Mouse (Mus musculus) MEL (cell line): ENCODE measurements around the gene Ctu2. TPM values are rescaled to one million over a fixed set of nuclear protein-coding genes. Genes with fewer than 3 reads are reported as not detected.

Experiments used
- DNase-seq: peaks from one replicate; pipeline ENCODE4 v3.0.0; 2011; ENCODE audit warnings: low read depth, low spot score
- H3K27ac ChIP-seq: 2 replicates; pipeline ENCODE4 v1.5.1; 2012; ENCODE audit warnings: low read depth, mild to moderate bottlenecking, control low read depth, low read length, moderate library complexity; ENCODE audit not compliant: control insufficient read depth
- H3K27me3 ChIP-seq, 2 experiments: fragments of 150-350 bp in 1 of 2; sonication (generic) in 1 of 2; 2 replicates each; pipeline ENCODE4 v1.6.1; 2012; ENCODE audit warnings: low read length in 2 of 2, mild to moderate bottlenecking in 2 of 2, improper control_type of control experiment in 1 of 2, moderate library complexity in 1 of 2; ENCODE audit not compliant: insufficient read depth in 2 of 2, control insufficient read depth in 1 of 2
- H3K36me3 ChIP-seq, 2 experiments: 2 replicates each; pipeline ENCODE4 v1.6.1; 2012 to 2014; ENCODE audit warnings: low read length in 2 of 2, improper control_type of control experiment in 1 of 2, inconsistent platforms in 1 of 2, mild to moderate bottlenecking in 1 of 2; ENCODE audit not compliant: insufficient read depth in 2 of 2, control insufficient read depth in 1 of 2
- H3K4me1 ChIP-seq, 2 experiments: fragments of 150-350 bp in 1 of 2; sonication (generic) in 1 of 2; 2 replicates each; pipeline ENCODE4 v1.6.1; 2012; ENCODE audit warnings: low read length in 2 of 2, improper control_type of control experiment in 1 of 2, mild to moderate bottlenecking in 1 of 2; ENCODE audit not compliant: insufficient read depth in 2 of 2, control insufficient read depth in 1 of 2
- H3K4me3 ChIP-seq, 2 experiments: fragments of 150-350 bp in 1 of 2; sonication (generic) in 1 of 2; 2 replicates each; pipeline ENCODE4 v1.5.1; 2012; ENCODE audit warnings: low read depth in 2 of 2, low read length in 2 of 2, mild to moderate bottlenecking in 2 of 2, moderate library complexity in 2 of 2, control low read depth in 1 of 2, improper control_type of control experiment in 1 of 2; ENCODE audit not compliant: control insufficient read depth in 1 of 2, insufficient read depth in 1 of 2
- H3K79me2 ChIP-seq: 2 replicates; pipeline ENCODE4 v1.6.1; 2012; ENCODE audit warnings: mild to moderate bottlenecking, low read length, moderate library complexity; ENCODE audit not compliant: control insufficient read depth, poor library complexity, insufficient read depth
- H3K9ac ChIP-seq: 2 replicates; pipeline ENCODE4 v1.6.1; 2012; ENCODE audit warnings: low read depth, mild to moderate bottlenecking, control low read depth, low read length, moderate library complexity; ENCODE audit not compliant: control insufficient read depth, poor library complexity, severe bottlenecking
- H3K9me3 ChIP-seq: fragments of 150-350 bp; sonication (generic); replicated peaks from 2 replicates; pipeline ENCODE4 v1.6.1; 2012; ENCODE audit warnings: mild to moderate bottlenecking, low read length, improper control_type of control experiment, moderate library complexity; ENCODE audit not compliant: insufficient read depth
- BHLHE40 ChIP-seq: IDR thresholded peaks from 2 replicates; pipeline ENCODE4 v1.6.1; 2012; ENCODE audit warnings: low read depth, mild to moderate bottlenecking, inconsistent platforms, low read length, improper control_type of control experiment, borderline replicate concordance
- E2F4 ChIP-seq: IDR thresholded peaks from 2 replicates; pipeline ENCODE4 v1.6.1; 2011; ENCODE audit warnings: low read depth, low read length, improper control_type of control experiment, borderline replicate concordance
- ELF1 ChIP-seq: IDR thresholded peaks from 2 replicates; pipeline ENCODE4 v1.6.1; 2014; ENCODE audit warnings: low read depth, mild to moderate bottlenecking, inconsistent platforms, low read length, improper control_type of control experiment, moderate library complexity
- ETS1 ChIP-seq: IDR thresholded peaks from 2 replicates; pipeline ENCODE4 v1.6.1; 2012; ENCODE audit warnings: low read depth, mild to moderate bottlenecking, inconsistent platforms, low read length, improper control_type of control experiment, moderate library complexity
- MAFK ChIP-seq: IDR thresholded peaks from 2 replicates; pipeline ENCODE4 v1.6.1; 2011; ENCODE audit warnings: low read depth, mild to moderate bottlenecking, low read length, improper control_type of control experiment, borderline replicate concordance
- MAZ ChIP-seq: IDR thresholded peaks from 2 replicates; pipeline ENCODE4 v1.6.1; 2012; ENCODE audit warnings: low read depth, mild to moderate bottlenecking, inconsistent platforms, low read length, improper control_type of control experiment
- MXI1 ChIP-seq: IDR thresholded peaks from 2 replicates; pipeline ENCODE4 v1.6.1; 2011; ENCODE audit warnings: mild to moderate bottlenecking, low read depth, low read length, improper control_type of control experiment
- MYC ChIP-seq: IDR thresholded peaks from 2 replicates; pipeline ENCODE4 v1.6.1; 2011; ENCODE audit warnings: low read depth, mild to moderate bottlenecking, low read length, improper control_type of control experiment, moderate library complexity
- NELFE ChIP-seq: IDR thresholded peaks from 2 replicates; pipeline ENCODE4 v1.6.1; 2011; ENCODE audit warnings: low read depth, low read length, improper control_type of control experiment
- NRF1 ChIP-seq: IDR thresholded peaks from 2 replicates; pipeline ENCODE4 v1.6.1; 2014; ENCODE audit warnings: low read depth, mild to moderate bottlenecking, inconsistent platforms, low read length, improper control_type of control experiment, moderate library complexity; ENCODE audit not compliant: poor library complexity, insufficient read depth, severe bottlenecking
- POLR2A ChIP-seq, 2 experiments: IDR thresholded peaks; 2 replicates each; pipeline ENCODE4 v1.6.1; 2011 to 2012; ENCODE audit warnings: low read length in 2 of 2, mild to moderate bottlenecking in 2 of 2, control low read depth in 1 of 2, improper control_type of control experiment in 1 of 2, low read depth in 1 of 2, moderate library complexity in 1 of 2; ENCODE audit not compliant: control insufficient read depth in 1 of 2, insufficient read depth in 1 of 2, poor library complexity in 1 of 2
- POLR2AphosphoS2 ChIP-seq: IDR thresholded peaks from 2 replicates; pipeline ENCODE4 v1.6.1; 2011; ENCODE audit warnings: low read length, improper control_type of control experiment
- POLR2AphosphoS5 ChIP-seq: IDR thresholded peaks from 2 replicates; pipeline ENCODE4 v1.6.1; 2012; ENCODE audit warnings: low read depth, borderline replicate concordance, mild to moderate bottlenecking, inconsistent platforms, low read length, moderate library complexity, mixed read lengths
- SIN3A ChIP-seq: IDR thresholded peaks from 2 replicates; pipeline ENCODE4 v1.6.1; 2012; ENCODE audit warnings: low read length, improper control_type of control experiment, inconsistent platforms
- SMC3 ChIP-seq: IDR thresholded peaks from 2 replicates; pipeline ENCODE4 v1.6.1; 2011; ENCODE audit warnings: low read depth, low read length, improper control_type of control experiment
- TAL1 ChIP-seq: IDR thresholded peaks from 2 replicates; pipeline ENCODE4 v1.6.1; 2012; ENCODE audit warnings: mild to moderate bottlenecking, inconsistent platforms, low read length, moderate library complexity, mixed read lengths
- TBP ChIP-seq: IDR thresholded peaks from 2 replicates; pipeline ENCODE4 v1.8.0; 2011; ENCODE audit warnings: low read depth, low read length, improper control_type of control experiment
- TCF12 ChIP-seq: IDR thresholded peaks from 2 replicates; pipeline ENCODE4 v1.6.1; 2014; ENCODE audit warnings: low read depth, mild to moderate bottlenecking, inconsistent platforms, low read length, improper control_type of control experiment, moderate library complexity
- USF1 ChIP-seq: IDR thresholded peaks from 2 replicates; pipeline ENCODE4 v1.6.1; 2014; ENCODE audit warnings: low read depth, mild to moderate bottlenecking, inconsistent platforms, low read length, improper control_type of control experiment, moderate library complexity
- ZC3H11A ChIP-seq: IDR thresholded peaks from 2 replicates; pipeline ENCODE4 v1.6.1; 2012; ENCODE audit warnings: low read depth, mild to moderate bottlenecking, inconsistent platforms, low read length, improper control_type of control experiment
- ZKSCAN1 ChIP-seq: IDR thresholded peaks from 2 replicates; pipeline ENCODE4 v1.6.1; 2012; ENCODE audit warnings: low read depth, mild to moderate bottlenecking, inconsistent platforms, low read length, improper control_type of control experiment, moderate library complexity
- ZMIZ1 ChIP-seq: IDR thresholded peaks from 2 replicates; pipeline ENCODE4 v1.6.1; 2012; ENCODE audit warnings: low read depth, mild to moderate bottlenecking, inconsistent platforms, low read length, improper control_type of control experiment, moderate library complexity
- ZNF384 ChIP-seq: IDR thresholded peaks from 2 replicates; pipeline ENCODE4 v1.6.1; 2012; ENCODE audit warnings: low read depth, mild to moderate bottlenecking, inconsistent platforms, low read length, improper control_type of control experiment
- polyA plus RNA-seq, 2 experiments: library from polyadenylated mRNA; stranded (reverse) in 1 of 2; unstranded in 1 of 2; fragments of >175 nt in 1 of 2; fragments of >200 nt in 1 of 2; gene quantifications; 2 replicates each; pipeline versions ENCODE4 v1.2.1 to v1.2.4; 2012; ENCODE audit warnings: low replicate concordance in 2 of 2, low read depth in 1 of 2; ENCODE audit not compliant: insufficient read length in 2 of 2, insufficient read depth in 1 of 2, missing spikeins in 1 of 2
- total RNA-seq: library from RNA; depleted of rRNA; stranded (reverse); fragments of 300-350 nt; gene quantifications from 2 replicates; pipeline ENCODE4 v1.2.3, GENCODE M21; 2012

Gene Ctu2
- total and polyA plus RNA-seq, 3 experiments = 44.0 to 57.4 TPM; not detected in 1

GRCm38 (mm10) chr8:122522796-122523651 lies 47.1 kb downstream of the Ctu2 start:
- no peak overlapping the region for H3K4me3 ChIP-seq
- H3K27ac ChIP-seq = no peak overlapping the region
- H3K27me3 ChIP-seq = no peaks in the 10 kb centered on the region
- peaks cover 0 to 7% of the 10 kb centered on the region in 2 experiments; a peak in 2 of 4 replicates for H3K36me3 ChIP-seq
- H3K9me3 ChIP-seq = no peaks in the 10 kb centered on the region
- TF ChIP-seq ELF1 (no peak), POLR2A (IDR thresholded peaks at IDR 0.05; ENCODE audit: control insufficient read depth in 1 of 2, insufficient read depth in 1 of 2, low read depth in 1 of 2, low read length in 2 of 2, poor library complexity in 1 of 2) (no peak), BHLHE40 (no peak), NELFE (no peak), ZNF384 (no peak), ZMIZ1 (no peak), ZC3H11A (no peak), NRF1 (no peak), SIN3A (no peak), MAFK (no peak), MAZ (no peak), TBP (no peak)
- DNase-seq = no peak
- H3K79me2 ChIP-seq = peaks cover 25% of the 10 kb centered on the region; the same call in 1 of the 2 replicates
- H3K4me1 ChIP-seq = 0 out of 4 replicates have a peak, but pooled peaks cover 0 to 3% of the 10 kb centered on the region in 2 experiments
- H3K9ac ChIP-seq = no peak overlapping the region

GRCm38 (mm10) chr8:122523652-122524360 lies 47.9 kb downstream of the Ctu2 start:
- H3K79me2 ChIP-seq = peaks cover 26% of the 10 kb centered on the region; the same call in 1 of the 2 replicates
- H3K9ac ChIP-seq = no peak overlapping the region
- H3K27me3 ChIP-seq = no peaks in the 10 kb centered on the region
- no peak overlapping the region for H3K4me3 ChIP-seq
- H3K36me3 ChIP-seq = peaks cover 0 to 6% of the 10 kb centered on the region in 2 experiments; a peak in 2 of 4 replicates
- no peaks in the 10 kb centered on the region for H3K9me3 ChIP-seq
- 0 out of 4 replicates have a peak, but pooled peaks cover 0 to 3% of the 10 kb centered on the region in 2 experiments for H3K4me1 ChIP-seq
- DNase-seq = no peak
- TF ChIP-seq MYC = no peak
- no peak for TF ChIP-seq ETS1
- no peak for TF ChIP-seq SMC3
- TF ChIP-seq TAL1 = no peak
- TF ChIP-seq USF1 = no peak
- TF ChIP-seq BHLHE40 = no peak
- TF ChIP-seq MXI1 = no peak
- TF ChIP-seq POLR2AphosphoS5 = no peak
- no peak for TF ChIP-seq POLR2AphosphoS2
- no peak for TF ChIP-seq TCF12
- no peak for TF ChIP-seq ZNF384
- no peak for TF ChIP-seq E2F4
- TF ChIP-seq ELF1 = no peak
- no peak for TF ChIP-seq ZKSCAN1
- no peak for TF ChIP-seq SIN3A
- no peak for TF ChIP-seq POLR2A (IDR thresholded peaks at IDR 0.05; ENCODE audit: control insufficient read depth in 1 of 2, insufficient read depth in 1 of 2, low read depth in 1 of 2, low read length in 2 of 2, poor library complexity in 1 of 2)
- no peak for TF ChIP-seq NRF1
- H3K27ac ChIP-seq = no peak overlapping the region
